Mouse (Mus musculus) cortical plate, adult 2 months (tissue): ENCODE data around the gene Anapc2.

Experiments used
- CTCF ChIP-seq: fragments of 200-500 bp; IDR thresholded peaks from 2 replicates; pipeline ENCODE4 v1.5.1; 2011; ENCODE audit warnings: mild to moderate bottlenecking, control low read depth, low read length; ENCODE audit not compliant: insufficient read depth; ENCODE audit errors: extremely low read depth
- POLR2A ChIP-seq: fragments of 200-500 bp; IDR thresholded peaks from 2 replicates; pipeline ENCODE4 v1.6.1; 2011; ENCODE audit warnings: mild to moderate bottlenecking, low read length, control low read depth; ENCODE audit not compliant: insufficient read depth; ENCODE audit errors: extremely low read depth

DNA sequence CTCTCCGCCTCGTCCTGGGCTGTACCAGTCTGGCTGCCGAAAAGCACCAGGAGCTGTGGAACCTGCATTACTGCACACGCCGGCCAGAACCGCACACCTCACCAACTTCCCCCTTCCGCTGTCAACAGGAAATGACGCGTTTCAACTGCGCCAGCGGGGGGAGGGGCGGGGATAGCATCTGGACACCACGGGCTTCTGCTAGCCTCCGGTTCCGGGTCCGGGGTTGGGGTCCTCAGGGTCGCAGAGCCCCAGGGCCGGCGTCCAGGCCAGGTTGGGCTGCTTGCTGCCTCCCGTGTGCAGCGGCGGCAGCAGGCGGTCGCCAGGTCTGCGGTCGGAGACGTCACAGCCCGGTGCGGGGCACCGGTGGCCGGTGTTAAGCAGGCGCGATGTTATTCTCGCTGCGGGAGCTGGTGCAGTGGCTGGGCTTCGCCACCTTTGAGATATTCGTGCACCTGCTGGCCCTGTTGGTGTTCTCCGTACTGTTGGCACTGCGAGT, 16.9 kb upstream of the Anapc2 start, which contains the start of gene Tmem203:
- TF ChIP-seq POLR2A (peak; percentile 69), CTCF (no peak)
